Comparison of ENCODE assay signal across 19 mouse cellular contexts in genomic region chr4:132380965-132381616, GRCm38 (mm10).
"Had no signal": no experiment of that assay in that cellular context is flagged by ENCODE, and none has a peak within 500 bp of the region (broad histone marks: within the 10 kb centered on the region; RNA-seq: fewer than 3 reads in every experiment).

No protein-coding gene starts in this region.

- H3K27me3 ChIP-seq: liver, embryonic 15.5 days; neural tube, embryonic 13.5 days; neural tube, embryonic 15.5 days had no signal

- H3K27ac ChIP-seq: liver, embryonic 15.5 days; midbrain, embryonic 10.5 days; neural tube, embryonic 13.5 days; neural tube, embryonic 15.5 days had no signal

- H3K4me1 ChIP-seq: neural tube, embryonic 13.5 days; neural tube, embryonic 15.5 days had no signal

- ATAC-seq: midbrain, embryonic 16.5 days had no signal

- H3K4me3 ChIP-seq: liver, embryonic 15.5 days; midbrain, embryonic 10.5 days; myocyte; neural tube, embryonic 13.5 days; neural tube, embryonic 15.5 days had no signal

- H3K9me3 ChIP-seq: liver, embryonic 15.5 days; midbrain, embryonic 10.5 days; neural tube, embryonic 13.5 days; neural tube, embryonic 15.5 days had no signal

- H3K9ac ChIP-seq: liver, embryonic 15.5 days; lung, embryonic 14.5 days; neural tube, embryonic 13.5 days; neural tube, embryonic 15.5 days had no signal

- DNase-seq: lung, adult 18-20 months; lung, embryonic 14.5 days; lung, postnatal 10 days; lung, postnatal 4 days; midbrain, embryonic 14.5 days; retina, postnatal 1 day; right cerebral cortex, adult 18-20 months; right cerebral cortex, postnatal 25 days; right cerebral cortex, postnatal 4 days; spleen, adult 18-20 months; thymus, adult 18-20 months; thymus, postnatal 14 days; thymus, postnatal 36 days had no signal

- H3K4me2 ChIP-seq: liver, embryonic 15.5 days; lung, embryonic 14.5 days; neural tube, embryonic 13.5 days; neural tube, embryonic 15.5 days had no signal
